Mouse (Mus musculus) neural tube, embryonic 11.5 days (tissue): Measurements from ENCODE around the gene Pitpnm2. TPM values are rescaled to one million over a fixed set of nuclear protein-coding genes. Genes with fewer than 3 reads are reported as not detected.

ENCODE experiments used
- ATAC-seq: fragments of 200-750 bp; cut with Nextera tagmentation; 2 replicates; pipeline ENCODE4 v1.8.0; 2017; ENCODE audit warnings: moderate number of reproducible peaks, mild to moderate bottlenecking, moderate TSS enrichment, moderate library complexity; ENCODE audit not compliant: insufficient read depth, low FRiP score, low TSS enrichment
- DNase-seq: peaks from one replicate; pipeline ENCODE4 v3.0.0-alpha.2; 2015; ENCODE audit warnings: low spot score
- H3K27ac ChIP-seq: fragments of 300-500 bp; sonication (generic); 2 replicates; pipeline ENCODE4 v1.5.1; 2014; ENCODE audit warnings: low read depth, mild to moderate bottlenecking, low read length
- H3K27me3 ChIP-seq: fragments of 300-500 bp; sonication (generic); 2 replicates; pipeline ENCODE4 v1.6.1; 2014; ENCODE audit warnings: mild to moderate bottlenecking, low read length, mixed read lengths; ENCODE audit not compliant: control insufficient read depth, insufficient read depth
- H3K36me3 ChIP-seq: fragments of 300-500 bp; sonication (generic); 2 replicates; pipeline ENCODE4 v1.6.1; 2014; ENCODE audit warnings: mild to moderate bottlenecking, low read length, moderate library complexity, mixed read lengths; ENCODE audit not compliant: control insufficient read depth, insufficient read depth
- H3K4me1 ChIP-seq: fragments of 300-500 bp; sonication (generic); 2 replicates; pipeline ENCODE4 v1.6.1; 2014; ENCODE audit warnings: low read length, mixed read lengths; ENCODE audit not compliant: control insufficient read depth, insufficient read depth
- H3K4me2 ChIP-seq: fragments of 300-500 bp; sonication (generic); 2 replicates; pipeline ENCODE4 v1.6.1; 2014; ENCODE audit warnings: low read depth, mild to moderate bottlenecking, moderate library complexity
- H3K4me3 ChIP-seq: fragments of 300-500 bp; sonication (generic); 2 replicates; pipeline ENCODE4 v1.5.1; 2014; ENCODE audit warnings: low read depth, low read length
- H3K9ac ChIP-seq: fragments of 300-500 bp; sonication (generic); 2 replicates; pipeline ENCODE4 v1.6.1; 2014; ENCODE audit warnings: mild to moderate bottlenecking, low read length
- H3K9me3 ChIP-seq: fragments of 300-500 bp; sonication (generic); 2 replicates; pipeline ENCODE4 v1.6.1; 2016; ENCODE audit warnings: low read length; ENCODE audit not compliant: control insufficient read depth
- WGBS: fragments of 180-500 bp; shearing (Covaris S2); extraction: QIAGEN DNeasy Blood & Tissue Kit; methylation state at CpG from one replicate; pipeline ENCODE4 v1.1.7; 2014; 5-methylcytosine and 5-hydroxymethylcytosine counted together
- polyA plus RNA-seq: library from polyadenylated mRNA; unstranded; fragments of >200 nt; fragmentation: Nextera tagmentation; extraction: Ambion mirVana; gene quantifications from 2 replicates; pipeline ENCODE4 v1.2.1, GENCODE M21; 2014

The Pitpnm2 gene
- polyA plus RNA-seq, 1 experiment from 2014 or later, result 5.5 TPM

DNA sequence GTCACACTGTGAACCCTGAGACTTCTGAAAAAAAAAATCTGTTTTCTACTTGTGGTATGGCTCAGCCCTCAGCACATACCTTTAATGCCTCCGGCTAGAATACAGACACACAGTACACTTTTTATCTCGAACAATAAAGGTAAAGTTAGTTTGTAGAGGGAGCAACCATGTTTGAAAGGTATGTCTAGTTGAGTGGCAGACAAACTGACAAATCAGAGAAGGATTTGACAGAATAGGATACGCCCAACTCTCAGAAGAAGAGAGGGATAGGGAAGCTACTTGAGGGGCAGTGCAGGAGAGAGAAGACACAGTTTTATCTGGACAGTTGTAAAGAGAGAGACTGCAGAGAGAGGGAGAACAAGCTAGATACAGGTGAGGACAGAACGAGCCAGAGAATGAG, 70.1 kb downstream of the Pitpnm2 start:
- H3K9ac ChIP-seq, result no peak overlapping the region
- no peak overlapping the region for H3K27ac ChIP-seq
- H3K4me3 ChIP-seq, result no peak overlapping the region
- H3K4me1 ChIP-seq, result peaks cover 15% of the 10 kb centered on the region
- H3K4me2 ChIP-seq, result no peak overlapping the region
- no peak for DNase-seq
- 89% methylated on average over 4 of the region's 4 CpGs for WGBS
- no peaks in the 10 kb centered on the region for H3K36me3 ChIP-seq
- ATAC-seq, result no peak
- no peaks in the 10 kb centered on the region for H3K9me3 ChIP-seq
- no peaks in the 10 kb centered on the region for H3K27me3 ChIP-seq

DNA sequence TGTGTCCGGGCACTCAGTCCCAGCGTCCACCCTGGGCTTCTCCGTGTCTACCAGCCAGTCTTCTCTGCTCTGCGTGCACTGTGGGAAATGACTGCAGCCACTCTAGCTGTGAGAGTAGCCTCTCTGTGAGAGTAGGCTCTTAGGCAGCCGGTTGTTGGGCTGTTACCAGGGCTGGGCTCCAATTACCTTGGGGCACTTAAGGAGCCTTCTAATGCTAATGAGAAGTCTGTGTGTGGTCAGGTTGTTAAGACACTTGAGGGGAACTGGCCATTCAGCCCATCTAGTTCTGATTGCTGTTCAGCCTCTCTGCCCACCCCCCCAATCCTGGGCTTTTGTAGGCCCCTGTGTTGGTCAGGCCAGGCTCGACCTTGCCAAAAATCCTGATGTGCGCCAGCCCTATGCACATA, 72.8 kb downstream of the Pitpnm2 start:
- no peaks in the 10 kb centered on the region for H3K36me3 ChIP-seq
- ATAC-seq (peak; percentile 77), DNase-seq (peak; percentile 62)
- no peaks in the 10 kb centered on the region for H3K9me3 ChIP-seq
- 0 out of 2 replicates have a peak overlapping the region, but pooled peaks have one; percentile 20 for H3K27ac ChIP-seq
- H3K4me1 ChIP-seq, result peaks cover 15% of the 10 kb centered on the region
- no peaks in the 10 kb centered on the region for H3K27me3 ChIP-seq
- H3K9ac ChIP-seq, result no peak overlapping the region; the same call in 1 of the 2 replicates
- no peak overlapping the region for H3K4me3 ChIP-seq
- 10% methylated on average over 7 of the region's 7 CpGs for WGBS
- no peak overlapping the region for H3K4me2 ChIP-seq

DNA sequence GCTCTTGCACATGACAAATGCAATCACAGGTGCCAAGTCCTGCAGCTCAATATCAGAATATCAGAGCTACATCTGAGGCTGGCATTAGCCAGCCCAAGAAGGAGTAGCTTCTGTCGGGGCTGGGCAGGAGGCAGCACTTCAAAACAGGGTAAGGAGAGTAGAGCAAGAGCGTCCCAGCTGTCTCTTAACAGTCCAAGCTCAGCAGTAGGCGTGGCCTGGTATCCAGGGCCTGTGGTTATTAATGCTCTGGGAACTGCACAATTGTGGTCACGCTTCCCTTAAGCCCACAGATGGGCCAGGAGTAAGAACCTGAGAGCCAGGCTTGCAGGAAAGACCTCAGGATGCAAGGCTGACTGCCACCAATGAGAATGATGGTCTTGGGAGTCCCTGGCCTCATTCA, 74.4 kb downstream of the Pitpnm2 start:
- Histone ChIP-seq H3K9ac (no peak overlapping the region), H3K36me3 (no peaks in the 10 kb centered on the region), H3K4me2 (no peak overlapping the region), H3K27me3 (no peaks in the 10 kb centered on the region), H3K4me1 (peaks cover 15% of the 10 kb centered on the region), H3K9me3 (no peaks in the 10 kb centered on the region), H3K4me3 (no peak overlapping the region), H3K27ac (no peak overlapping the region)
- 37% methylated on average over 4 of the region's 4 CpGs for WGBS
- ATAC-seq, result no peak
- DNase-seq, result peak; percentile 53

DNA sequence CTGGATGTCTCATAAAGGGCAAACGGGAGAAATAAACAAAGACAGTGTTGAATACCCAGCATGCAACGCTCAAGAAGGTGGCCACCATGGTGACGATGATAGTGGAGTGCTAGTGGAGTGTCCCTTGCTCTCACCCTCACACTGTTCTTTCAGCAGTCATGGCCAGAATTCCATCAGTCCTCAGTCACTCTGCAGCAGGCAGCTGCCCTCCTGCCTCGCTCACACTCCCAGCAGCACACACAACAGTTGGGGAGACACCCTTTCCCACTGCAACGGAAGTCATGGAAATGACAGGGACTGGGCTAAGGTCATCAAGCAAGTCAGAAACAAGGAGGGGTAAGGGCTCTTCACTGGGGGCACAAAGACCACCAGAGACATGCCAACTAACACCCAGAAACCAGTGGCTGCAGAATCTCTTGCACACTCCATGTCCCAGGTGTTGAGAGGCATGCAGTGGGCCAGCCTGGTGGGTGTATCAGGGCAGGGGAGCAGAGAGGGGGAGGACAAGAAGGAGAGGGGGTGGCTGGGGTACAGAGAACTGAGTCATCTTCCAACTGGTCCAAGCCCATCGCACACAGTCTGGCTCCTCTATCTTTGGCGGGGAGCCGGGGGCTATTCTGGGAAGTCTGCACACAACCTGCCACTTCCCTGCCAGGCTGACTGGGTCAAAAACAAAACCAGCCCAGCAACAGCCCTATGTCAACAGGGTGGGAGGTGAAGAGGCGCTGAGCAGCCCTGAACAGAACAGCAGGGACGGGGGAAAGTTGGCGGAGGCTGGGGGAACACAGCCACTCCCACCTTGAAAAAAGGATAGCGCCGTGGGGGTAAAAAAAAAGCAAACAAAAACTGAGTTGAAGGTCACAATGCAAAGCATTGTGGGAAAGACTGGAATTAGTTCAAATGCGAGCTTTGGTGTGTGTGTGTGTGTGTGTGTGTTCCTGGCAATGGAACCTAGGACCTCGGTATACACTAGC, 76.3 kb downstream of the Pitpnm2 start:
- DNase-seq (no peak), ATAC-seq (no peak)
- no peak overlapping the region for H3K9ac ChIP-seq
- no peaks in the 10 kb centered on the region for H3K9me3 ChIP-seq
- no peak overlapping the region for H3K27ac ChIP-seq
- peaks cover 15% of the 10 kb centered on the region for H3K4me1 ChIP-seq
- no peak overlapping the region for H3K4me2 ChIP-seq
- H3K4me3 ChIP-seq, result no peak overlapping the region
- 78% methylated on average over 15 of the region's 15 CpGs for WGBS
- H3K36me3 ChIP-seq, result no peaks in the 10 kb centered on the region
- H3K27me3 ChIP-seq, result no peaks in the 10 kb centered on the region

DNA sequence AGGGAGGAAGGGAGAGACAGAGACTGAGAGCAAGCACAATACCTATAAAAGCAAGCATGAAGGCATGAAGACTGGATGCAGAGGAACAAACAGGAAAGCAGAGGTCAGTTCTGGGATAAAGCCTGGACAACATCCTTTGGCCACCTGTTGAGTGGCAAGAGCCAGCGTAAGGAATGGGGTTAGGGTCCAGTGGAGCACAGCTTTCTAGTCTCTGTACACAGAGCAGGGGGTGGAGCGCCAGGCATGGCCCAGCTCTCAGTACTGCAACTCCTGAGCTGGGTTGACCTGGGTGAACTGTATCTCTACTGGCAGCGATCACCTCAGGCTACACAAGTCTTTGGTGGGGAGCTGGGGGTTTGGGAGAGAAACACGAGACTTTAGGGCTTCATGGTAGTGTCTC, 77.3 kb downstream of the Pitpnm2 start:
- no peaks in the 10 kb centered on the region for H3K9me3 ChIP-seq
- DNase-seq (no peak), ATAC-seq (no peak)
- H3K9ac ChIP-seq, result no peak overlapping the region
- H3K36me3 ChIP-seq, result no peaks in the 10 kb centered on the region
- 91% methylated on average over 4 of the region's 4 CpGs for WGBS
- no peaks in the 10 kb centered on the region for H3K27me3 ChIP-seq
- peaks cover 16% of the 10 kb centered on the region for H3K4me1 ChIP-seq
- H3K27ac ChIP-seq, result no peak overlapping the region
- H3K4me2 ChIP-seq, result no peak overlapping the region
- H3K4me3 ChIP-seq, result no peak overlapping the region

DNA sequence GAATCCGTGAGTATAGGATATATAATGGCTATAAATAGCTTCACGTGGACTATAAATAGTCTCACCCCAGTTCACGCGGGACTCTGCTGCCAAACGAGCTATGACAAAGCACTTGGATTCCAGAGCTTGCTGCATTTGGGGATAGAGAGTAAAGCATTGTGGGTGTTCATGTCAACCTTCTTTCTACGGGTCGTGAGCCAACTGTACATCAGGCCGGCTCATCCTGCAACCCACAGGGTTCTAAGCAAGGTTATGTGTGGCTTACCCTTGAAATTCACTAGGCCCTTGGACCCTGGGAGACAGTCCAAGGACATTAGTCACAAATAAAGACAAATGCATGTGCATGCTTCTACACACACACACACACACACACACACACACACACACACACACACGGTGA, 77.8 kb downstream of the Pitpnm2 start:
- WGBS, result 73% methylated on average over 9 of the region's 9 CpGs
- DNase-seq (no peak), ATAC-seq (no peak)
- Histone ChIP-seq H3K27me3 (no peaks in the 10 kb centered on the region), H3K9ac (no peak overlapping the region), H3K27ac (no peak overlapping the region), H3K4me1 (peaks cover 16% of the 10 kb centered on the region), H3K36me3 (no peaks in the 10 kb centered on the region), H3K4me3 (no peak overlapping the region), H3K9me3 (no peaks in the 10 kb centered on the region), H3K4me2 (no peak overlapping the region)

DNA sequence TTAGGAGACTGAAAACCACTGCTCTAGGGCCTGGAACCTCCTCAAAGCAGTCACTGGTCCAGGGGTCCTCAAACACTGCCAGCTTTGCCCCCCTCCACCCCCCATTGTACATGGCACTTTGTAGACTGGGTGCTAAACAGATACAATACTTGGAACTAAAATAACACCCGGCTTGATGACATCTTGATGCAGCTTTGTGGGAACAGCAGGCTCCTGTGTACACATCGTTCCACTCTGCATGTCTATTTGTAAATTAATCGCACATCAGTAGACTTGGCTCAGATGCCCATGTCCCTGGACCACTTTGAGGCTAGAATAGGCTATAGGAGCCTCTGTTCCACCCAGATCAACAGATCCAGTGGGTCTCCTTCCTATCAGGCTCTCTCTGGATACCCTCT, 80.3 kb downstream of the Pitpnm2 start:
- H3K4me1 ChIP-seq, result peaks cover 27% of the 10 kb centered on the region
- no peaks in the 10 kb centered on the region for H3K9me3 ChIP-seq
- no peak overlapping the region for H3K4me2 ChIP-seq
- no peaks in the 10 kb centered on the region for H3K27me3 ChIP-seq
- H3K36me3 ChIP-seq, result no peaks in the 10 kb centered on the region
- no peak for DNase-seq
- no peak overlapping the region for H3K9ac ChIP-seq
- 83% methylated on average over 3 of the region's 3 CpGs for WGBS
- no peak overlapping the region for H3K4me3 ChIP-seq
- ATAC-seq, result no peak
- no peak overlapping the region for H3K27ac ChIP-seq

DNA sequence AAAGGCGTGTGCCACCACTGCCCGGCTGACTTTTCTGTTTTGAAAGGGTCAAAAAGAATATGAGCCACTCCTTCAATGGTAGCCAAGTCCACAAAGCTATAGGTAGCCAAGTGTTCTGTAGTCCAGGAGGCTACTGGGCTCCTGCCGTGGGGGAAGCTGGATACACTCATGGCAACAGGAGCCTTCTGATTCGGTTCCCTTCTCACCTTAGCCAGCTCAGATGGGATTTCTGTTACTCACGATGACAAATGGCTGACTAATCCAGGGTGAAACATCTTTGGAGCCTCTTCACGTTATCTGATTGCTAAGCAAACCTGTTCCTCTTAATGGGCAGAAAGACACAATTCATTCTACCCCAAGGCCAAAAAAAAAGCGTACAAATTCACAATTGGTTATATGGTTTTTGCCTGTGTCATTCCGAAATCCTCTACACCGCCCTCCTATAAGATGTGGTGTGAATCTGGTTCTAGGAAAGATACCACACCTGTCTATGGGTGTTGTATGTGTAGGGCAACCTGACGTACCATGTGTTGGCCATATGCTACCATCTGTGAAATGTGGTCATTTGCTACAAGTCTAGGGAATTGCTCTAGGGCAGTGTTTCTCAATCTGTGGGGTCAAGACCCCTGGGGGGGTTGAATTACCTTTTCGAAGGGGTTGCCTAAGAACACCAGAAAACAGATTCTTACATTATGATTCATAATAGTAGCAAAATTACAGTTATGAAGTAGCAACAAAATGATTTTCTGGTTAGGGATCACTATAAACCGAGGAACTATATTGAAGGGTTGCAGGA, 80.9 kb downstream of the Pitpnm2 start:
- H3K27me3 ChIP-seq, result no peaks in the 10 kb centered on the region
- no peaks in the 10 kb centered on the region for H3K9me3 ChIP-seq
- no peak overlapping the region for H3K4me3 ChIP-seq
- WGBS, result 82% methylated on average over 12 of the region's 12 CpGs
- H3K36me3 ChIP-seq, result no peaks in the 10 kb centered on the region
- ATAC-seq (no peak), DNase-seq (no peak)
- H3K27ac ChIP-seq, result no peak overlapping the region
- peaks cover 30% of the 10 kb centered on the region for H3K4me1 ChIP-seq
- H3K9ac ChIP-seq, result no peak overlapping the region
- H3K4me2 ChIP-seq, result no peak overlapping the region
